Mouse (Mus musculus) lung, adult 2 months (tissue): ENCODE measurements around the gene 6430531B16Rik. TPM values are rescaled to one million over a fixed set of nuclear protein-coding genes. Genes with fewer than 3 reads are reported as not detected.

Experiments
- DNase-seq: peaks from one replicate; pipeline ENCODE4 v3.0.0; 2022
- H3K4me1 ChIP-seq: fragments of 200-500 bp; 2 replicates; pipeline ENCODE4 v1.6.1; 2011; ENCODE audit warnings: low read length; ENCODE audit not compliant: control insufficient read depth, insufficient read depth
- H3K4me3 ChIP-seq: fragments of 200-500 bp; replicated peaks from 2 replicates; pipeline ENCODE3; 2011; ENCODE audit warnings: low read depth, mild to moderate bottlenecking, control low read depth, low read length; ENCODE audit errors: extremely low read depth
- CTCF ChIP-seq: fragments of 200-500 bp; IDR thresholded peaks from 2 replicates; pipeline ENCODE4 v1.5.1; 2011; ENCODE audit warnings: mild to moderate bottlenecking, low read length, control low read depth; ENCODE audit not compliant: insufficient read depth
- POLR2A ChIP-seq: fragments of 200-500 bp; IDR thresholded peaks from 2 replicates; pipeline ENCODE4 v1.6.1; 2011; ENCODE audit warnings: low read depth, mild to moderate bottlenecking, control low read depth, low read length, borderline replicate concordance; ENCODE audit errors: extremely low read depth
- WGBS: fragments of 180-500 bp; shearing (Covaris S2); methylation state at CpG from one replicate; pipeline ENCODE4 v1.1.7; 2018; 5-methylcytosine and 5-hydroxymethylcytosine counted together
- polyA plus RNA-seq: library from polyadenylated mRNA; depleted of rRNA; stranded (reverse); fragments of >200 nt; gene quantifications from 2 replicates; pipeline ENCODE4 v1.2.3, GENCODE M21; 2012

The 6430531B16Rik gene
- polyA plus RNA-seq, 1 experiment: 6.8 TPM

- no peak for DNase-seq
- no peak overlapping the region for H3K4me3 ChIP-seq
- no peaks in the 10 kb centered on the region for H3K4me1 ChIP-seq
- no peak for TF ChIP-seq CTCF
- no peak for TF ChIP-seq POLR2A
These were observed 5.6 kb downstream of the 6430531B16Rik start for GRCm38 (mm10) chr7:139972923-139973331.

DNA sequence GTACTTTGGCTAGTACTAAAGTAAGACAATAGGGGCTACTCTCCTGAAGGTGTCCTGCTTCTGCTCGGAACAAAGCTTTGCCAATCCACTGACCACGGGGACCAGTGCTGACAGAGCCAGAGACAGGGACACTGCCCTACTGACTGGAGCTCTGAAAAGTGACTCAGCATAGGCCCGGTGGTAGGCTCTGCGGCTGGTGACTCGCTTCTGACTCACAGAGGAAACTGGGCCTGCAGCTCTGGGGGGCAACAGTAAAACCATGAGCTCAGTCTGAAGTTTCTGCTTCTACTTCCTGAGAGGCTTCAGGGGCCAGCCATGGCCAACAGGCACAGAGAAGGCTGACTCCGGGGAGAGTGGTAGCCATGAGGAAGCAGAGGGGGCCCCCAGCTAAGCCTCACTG lies 7.1 kb downstream of the 6430531B16Rik start:
- 51% methylated on average over 6 of the region's 6 CpGs for WGBS
- DNase-seq: no peak
- Histone ChIP-seq H3K4me1 (no peaks in the 10 kb centered on the region), H3K4me3 (no peak overlapping the region)
- TF ChIP-seq POLR2A (no peak), CTCF (no peak)

DNA sequence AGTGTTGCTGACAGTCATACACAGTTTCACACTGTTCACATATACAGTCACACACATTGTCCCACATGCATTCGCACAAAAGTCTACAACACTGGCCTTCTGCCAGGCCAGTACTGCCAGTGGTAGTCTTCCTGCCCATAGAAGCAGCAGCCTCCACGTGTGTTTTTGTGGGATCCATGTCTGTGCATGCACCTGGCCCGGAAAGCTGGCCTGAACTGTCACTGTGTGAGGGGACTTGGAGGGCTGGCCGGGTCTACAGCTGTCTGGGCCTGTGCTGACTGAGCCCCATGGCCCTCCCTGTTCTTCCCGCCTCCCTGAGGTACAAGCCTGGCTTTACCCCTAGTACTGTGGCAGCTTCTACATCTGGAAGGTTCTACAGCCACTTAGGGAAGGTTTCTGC lies 7.6 kb downstream of the 6430531B16Rik start:
- WGBS: 65% methylated on average over 5 of the region's 5 CpGs

GRCm38 (mm10) chr7:139970216-139970919 lies 8.2 kb downstream of the 6430531B16Rik start:
- H3K4me3 ChIP-seq: no peak overlapping the region
- no peaks in the 10 kb centered on the region for H3K4me1 ChIP-seq
- TF ChIP-seq CTCF: no peak
- no peak for TF ChIP-seq POLR2A
- no peak for DNase-seq
- WGBS: 77% methylated on average over 10 of the region's 10 CpGs

More for the DNA sequence above, 7.6 kb downstream of the 6430531B16Rik start:
- no peak for TF ChIP-seq CTCF
- no peak for TF ChIP-seq POLR2A
- no peak for DNase-seq
- no peaks in the 10 kb centered on the region for H3K4me1 ChIP-seq
- no peak overlapping the region for H3K4me3 ChIP-seq

GRCm38 (mm10) chr7:139969348-139970130 lies 9.0 kb downstream of the 6430531B16Rik start:
- Histone ChIP-seq H3K4me3 (no peak overlapping the region), H3K4me1 (no peaks in the 10 kb centered on the region)
- 45% methylated on average over 10 of the region's 10 CpGs for WGBS
- peak; percentile 65 for DNase-seq
- TF ChIP-seq POLR2A: no peak
- peak; percentile 75 for TF ChIP-seq CTCF

GRCm38 (mm10) chr7:139968428-139968827 lies 10.1 kb downstream of the 6430531B16Rik start:
- TF ChIP-seq POLR2A (no peak), CTCF (no peak)
- DNase-seq: no peak
- H3K4me3 ChIP-seq: no peak overlapping the region
- no peaks in the 10 kb centered on the region for H3K4me1 ChIP-seq
- WGBS: 43% methylated on average over 5 of the region's 5 CpGs

GRCm38 (mm10) chr7:139967175-139967574 lies 11.4 kb downstream of the 6430531B16Rik start:
- TF ChIP-seq POLR2A (no peak), CTCF (no peak)
- DNase-seq: no peak
- no peaks in the 10 kb centered on the region for H3K4me1 ChIP-seq
- H3K4me3 ChIP-seq: no peak overlapping the region
- 31% methylated on average over 4 of the region's 4 CpGs for WGBS

- 49% methylated on average over 4 of the region's 4 CpGs for WGBS
- no peak for DNase-seq
- Histone ChIP-seq H3K4me3 (no peak overlapping the region), H3K4me1 (no peaks in the 10 kb centered on the region)
- TF ChIP-seq CTCF (no peak), POLR2A (no peak)
These were observed 14.7 kb downstream of the 6430531B16Rik start for GRCm38 (mm10) chr7:139963814-139964213.

DNA sequence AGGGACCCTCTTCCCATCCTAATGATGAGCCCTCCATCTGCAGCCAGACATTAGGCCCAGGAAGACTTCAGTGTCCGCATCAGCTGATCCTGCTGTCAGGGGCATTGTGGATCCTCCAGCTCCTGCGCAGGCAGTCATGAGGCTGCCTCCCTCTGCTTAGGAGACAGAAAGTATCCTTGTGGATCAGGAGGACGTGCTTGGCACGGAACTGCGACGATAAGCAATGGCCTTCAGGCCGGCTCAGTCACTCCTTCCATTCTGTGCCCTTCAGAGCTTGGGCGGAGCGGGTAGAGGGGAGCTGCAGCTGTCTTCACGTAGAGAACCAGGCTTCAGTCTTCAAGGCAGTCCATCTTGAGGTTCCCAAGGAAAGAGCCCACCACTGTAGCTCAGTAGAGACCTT lies 17.4 kb downstream of the 6430531B16Rik start:
- Histone ChIP-seq H3K4me1 (no peaks in the 10 kb centered on the region), H3K4me3 (no peak overlapping the region)
- 83% methylated on average over 10 of the region's 10 CpGs for WGBS
- no peak for DNase-seq
- TF ChIP-seq POLR2A (no peak), CTCF (no peak)
